Mouse (Mus musculus) thymus, postnatal 10 days (tissue): ENCODE data around the gene Spata9.
"Not testable (repeated sequence)": the region's sequence is repeated elsewhere in the genome, so short reads cannot be mapped to it uniquely, and the experiment has no call there.

ENCODE experiments used
- DNase-seq, 2 experiments: peaks; one replicate each; pipeline ENCODE4 v3.0.0; 2021; ENCODE audit warnings: low spot score in 2 of 2

Gene Spata9

GRCm38 (mm10) chr13:75966850-75967249, at the start of gene Spata9:
Gene Spata9 (plus strand): TSS chr13:75967150.
- DNase-seq = no peak

GRCm38 (mm10) chr13:75927951-75928350, 39.0 kb upstream of the Spata9 start:
- DNase-seq = no peak

- not testable (repeated sequence) for DNase-seq
These were observed 37.9 kb upstream of the Spata9 start for GRCm38 (mm10) chr13:75929071-75929470.

- no peak for DNase-seq
These were observed 36.9 kb upstream of the Spata9 start for GRCm38 (mm10) chr13:75930023-75930422.

DNA sequence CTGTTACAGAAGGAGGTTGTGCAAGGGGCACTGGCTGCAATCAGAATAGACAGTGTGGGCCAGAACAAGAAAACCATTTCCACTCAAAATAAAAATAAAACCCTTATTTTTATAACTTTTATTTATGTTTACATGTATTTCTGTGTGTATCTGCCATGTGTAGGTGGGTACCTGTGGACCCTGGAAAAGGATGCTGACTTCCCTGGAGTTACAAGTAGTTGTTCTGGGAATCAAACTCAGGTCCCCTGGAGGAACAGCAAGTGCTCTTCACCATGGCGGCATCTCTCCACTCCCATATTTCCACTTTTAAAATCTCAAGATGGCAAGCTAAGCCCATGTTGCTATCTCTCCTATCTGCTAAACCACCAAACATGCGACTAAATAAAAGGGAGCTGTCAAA, 36.3 kb upstream of the Spata9 start:
- DNase-seq = no peak

DNA sequence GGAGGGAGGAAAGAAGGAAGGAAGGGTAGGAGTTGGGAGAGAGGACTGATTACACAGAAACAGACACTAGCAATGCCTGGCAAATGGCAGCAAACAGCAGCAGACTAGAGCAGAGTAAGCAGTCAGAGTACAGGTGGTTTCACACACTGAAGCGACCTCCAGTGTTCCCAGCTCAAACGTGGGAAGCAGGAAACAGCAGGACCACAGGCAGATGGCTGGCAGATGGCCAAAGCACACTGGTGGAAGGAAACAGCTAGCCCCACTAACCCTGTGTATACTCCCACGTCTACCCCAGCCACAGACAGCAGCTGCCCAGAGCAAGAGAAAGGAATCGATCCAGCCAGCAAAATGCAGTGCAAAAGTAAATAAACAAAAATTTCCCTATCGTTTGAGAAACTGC, 35.9 kb upstream of the Spata9 start:
- no peak for DNase-seq

GRCm38 (mm10) chr13:75933287-75933686, 33.7 kb upstream of the Spata9 start:
- no peak for DNase-seq

GRCm38 (mm10) chr13:75938866-75939265, 28.1 kb upstream of the Spata9 start:
- no peak for DNase-seq

GRCm38 (mm10) chr13:75940791-75941517, 26.0 kb upstream of the Spata9 start:
- no peak for DNase-seq

GRCm38 (mm10) chr13:75941518-75942295, 25.2 kb upstream of the Spata9 start:
- DNase-seq = no peak

DNA sequence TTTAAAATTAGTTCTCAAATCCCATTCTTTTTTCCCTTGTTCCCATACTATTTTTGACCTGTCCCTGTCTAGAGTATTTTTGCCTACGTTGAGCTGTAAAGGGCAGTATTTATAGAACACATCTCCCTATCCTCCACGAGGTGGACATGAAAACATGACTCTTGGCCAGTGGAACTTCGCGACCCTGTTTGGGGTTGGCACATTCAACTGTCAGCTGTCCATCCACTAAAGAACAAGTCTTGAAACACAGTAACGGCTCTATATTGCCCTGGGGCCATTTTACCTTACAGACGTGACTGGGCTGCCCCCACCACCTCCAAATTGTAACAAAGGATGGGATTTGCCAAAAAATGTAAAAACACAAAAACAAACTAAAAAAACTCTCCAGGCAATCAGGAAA, 24.2 kb upstream of the Spata9 start:
- DNase-seq = no peak

DNA sequence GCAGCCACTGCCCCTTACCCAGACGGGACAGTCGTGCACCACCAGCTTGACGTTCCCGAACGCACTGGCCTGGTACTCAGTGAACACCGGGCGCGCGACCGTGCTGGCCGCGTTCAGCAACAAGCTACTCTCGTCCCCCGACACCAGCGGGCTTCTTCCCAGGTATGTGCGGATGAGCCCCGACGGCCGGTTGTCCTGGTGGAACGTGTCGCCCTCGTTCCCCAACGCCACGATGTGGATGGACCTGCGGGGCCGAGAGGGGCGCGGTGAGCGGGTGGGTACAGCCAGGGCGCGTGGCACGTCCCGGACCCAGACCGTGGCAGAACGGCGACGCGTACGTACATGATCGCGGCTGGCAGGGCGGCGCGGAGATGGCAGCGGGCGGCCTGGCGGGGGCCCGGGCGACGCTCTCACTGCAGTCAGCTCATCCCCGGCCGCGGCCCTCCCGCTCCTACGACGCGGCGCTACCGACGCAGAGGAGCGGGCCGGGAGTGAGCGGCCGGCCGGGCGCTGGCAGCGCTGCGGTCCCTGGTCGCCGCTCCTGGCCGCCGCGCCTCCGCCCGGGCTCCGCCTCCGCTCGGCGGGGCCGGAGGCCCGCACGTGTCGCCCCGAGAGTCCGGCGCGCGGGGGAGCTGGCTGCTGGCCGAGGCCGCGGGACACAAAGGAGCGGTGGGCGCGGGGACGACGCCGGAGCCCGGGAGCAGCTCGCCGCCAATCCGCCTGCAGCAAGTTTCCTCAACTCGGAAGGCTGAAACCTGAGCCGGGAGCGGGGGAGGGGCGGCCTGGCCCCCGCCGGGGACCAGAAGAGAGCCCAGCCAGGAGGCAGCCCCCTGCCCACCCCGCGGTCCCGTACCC, 23.5 kb upstream of the Spata9 start, which contains the start of gene Rhobtb3:
Gene Rhobtb3 (minus strand): TSS at position 737 of the 855 bp plus-strand sequence.
- peak; percentile 13 to 32 for DNase-seq

DNA sequence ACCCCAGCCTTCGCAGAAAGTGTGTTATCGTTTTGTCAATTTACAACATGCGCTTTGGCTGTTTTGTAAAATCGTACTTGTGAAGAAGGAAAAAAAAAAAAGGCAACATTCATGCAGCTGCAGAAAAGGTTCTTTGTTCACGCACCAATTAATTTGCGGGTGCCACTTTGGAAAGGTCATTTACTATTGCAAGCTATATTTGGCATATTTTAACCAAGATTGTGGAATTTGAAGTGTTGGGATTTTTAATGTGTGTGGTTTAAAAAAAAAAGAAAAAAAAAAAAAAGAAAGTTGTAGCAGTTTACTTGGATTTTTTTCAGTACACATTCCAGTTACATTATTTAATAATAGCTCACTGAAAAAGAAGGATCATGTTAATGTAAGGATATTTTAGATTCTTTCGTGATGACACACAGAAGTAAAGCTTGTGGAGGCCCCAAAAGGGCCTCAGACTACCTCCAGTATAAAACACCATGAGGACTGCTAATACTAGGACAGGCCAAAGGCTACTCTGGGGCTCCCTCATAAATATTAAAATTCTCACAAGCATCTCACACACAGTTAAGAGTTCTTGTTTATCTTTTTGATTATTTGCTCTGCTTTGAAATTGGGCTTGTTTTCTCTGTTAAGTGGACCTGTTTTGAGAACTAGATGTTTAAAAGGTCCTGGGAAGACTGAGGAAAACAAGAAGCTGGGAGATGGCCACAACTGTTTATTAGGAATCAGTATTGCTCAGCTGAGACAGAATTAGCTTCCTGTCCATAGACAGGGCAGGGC, 22.7 kb upstream of the Spata9 start:
- DNase-seq = no peak

GRCm38 (mm10) chr13:75950295-75950694, 16.7 kb upstream of the Spata9 start:
- DNase-seq = no peak

DNA sequence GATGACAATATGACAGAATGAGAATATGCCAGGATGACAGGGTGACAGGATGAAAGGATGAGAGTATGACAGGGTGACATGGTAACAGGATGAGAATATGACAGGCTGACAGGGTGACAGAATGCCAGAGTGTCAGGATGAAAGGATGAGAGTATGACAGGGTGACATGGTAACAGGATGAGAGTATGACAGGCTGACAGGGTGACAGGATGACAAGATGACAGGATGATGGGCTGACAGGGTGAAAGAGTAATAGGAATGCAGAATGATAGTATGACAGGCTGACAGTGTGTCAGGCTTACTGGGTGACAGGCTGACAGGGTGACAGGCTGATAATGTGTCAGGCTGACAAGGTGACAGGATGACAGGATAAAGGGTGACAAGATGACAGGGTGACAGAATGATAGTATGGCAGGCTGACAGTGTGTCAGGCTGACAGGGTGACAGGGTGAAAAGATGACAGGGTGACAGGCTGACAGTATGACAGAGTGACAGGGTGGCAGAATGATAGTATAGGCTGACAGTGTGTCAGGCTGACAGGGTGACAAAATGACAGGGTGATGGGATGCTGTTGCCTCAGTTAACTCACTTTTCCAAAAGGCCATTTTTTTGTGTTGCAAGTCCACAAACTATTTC, 11.5 kb upstream of the Spata9 start:
- no peak for DNase-seq

GRCm38 (mm10) chr13:75974481-75974880, 7.5 kb downstream of the Spata9 start:
- DNase-seq = no peak

DNA sequence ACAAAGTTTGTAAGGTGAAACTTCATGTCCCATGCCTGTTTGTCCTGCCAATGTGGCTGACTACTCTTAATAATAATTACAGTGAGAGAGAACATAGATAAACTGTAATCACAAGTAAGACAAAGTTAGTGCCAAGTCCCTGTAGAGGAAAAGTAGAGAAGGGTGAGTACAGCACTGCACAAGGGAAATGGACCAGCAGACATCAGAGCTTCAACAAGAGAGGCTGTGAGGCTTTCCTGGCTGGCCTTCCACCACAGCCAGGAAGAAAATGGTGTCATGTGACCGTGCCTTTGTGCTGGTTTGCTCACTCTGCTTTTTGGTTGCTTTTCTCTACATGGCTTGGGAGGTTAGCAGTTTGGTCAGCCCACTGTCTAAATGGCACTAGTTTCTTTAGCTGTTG, 8.7 kb downstream of the Spata9 start:
- DNase-seq = no peak

DNA sequence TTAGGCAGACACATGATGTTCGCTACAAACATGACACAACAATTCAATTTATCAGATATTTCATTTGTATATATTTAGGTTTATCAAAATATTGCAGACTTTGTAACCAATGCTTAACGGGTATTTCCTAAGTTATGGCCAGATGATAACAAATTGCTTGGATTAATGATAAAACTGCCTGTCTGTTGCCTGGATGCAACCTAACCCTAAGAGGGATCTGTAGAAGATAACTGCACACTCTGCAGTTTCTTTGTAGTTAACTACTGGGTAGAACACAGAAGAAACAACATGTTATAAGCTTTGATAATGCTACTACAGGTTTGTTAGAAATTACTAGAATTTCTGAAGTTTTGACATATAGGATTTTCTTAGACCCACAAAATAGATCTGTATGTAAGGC, 9.3 kb downstream of the Spata9 start:
- DNase-seq = no peak

DNA sequence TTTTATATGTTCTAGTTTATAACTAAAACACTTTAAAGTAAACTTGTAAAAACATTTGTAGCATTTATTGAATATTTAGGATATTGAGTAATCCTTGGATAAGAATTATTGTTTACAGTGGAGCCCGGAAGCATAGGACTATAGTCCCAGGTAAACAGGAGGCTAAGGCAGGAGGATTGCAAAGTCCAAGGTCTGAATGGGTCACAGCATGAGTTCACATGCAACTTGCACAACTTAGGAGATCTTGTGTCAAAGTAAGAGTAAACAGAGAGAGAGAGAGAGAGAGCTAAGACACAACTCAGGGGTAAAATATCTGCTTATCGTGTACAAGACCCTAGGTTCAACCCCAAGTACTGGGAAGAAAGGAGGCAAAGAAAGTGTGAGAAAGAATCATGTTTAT, 9.7 kb downstream of the Spata9 start:
- DNase-seq = no peak

GRCm38 (mm10) chr13:75981901-75982300, 15.0 kb downstream of the Spata9 start:
- no peak for DNase-seq

DNA sequence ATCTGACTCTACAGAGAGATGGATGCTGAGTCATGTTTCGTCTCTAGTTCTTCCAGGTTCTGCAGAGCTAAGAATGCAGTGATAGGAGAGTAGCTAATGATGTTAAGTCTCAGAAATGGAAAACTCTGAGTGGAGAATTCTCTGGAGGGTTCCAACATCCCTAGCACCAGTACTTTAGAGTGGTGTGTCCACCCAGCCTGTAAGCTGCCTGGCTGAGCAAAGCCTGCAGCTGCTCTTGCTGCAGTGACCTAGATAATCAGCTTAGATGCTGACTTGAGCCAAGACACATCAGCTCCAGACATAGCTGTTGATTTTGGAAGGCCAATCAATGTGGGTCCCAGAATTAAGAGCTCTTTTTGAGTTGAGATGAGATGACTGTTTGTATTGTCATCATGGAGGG, 21.1 kb downstream of the Spata9 start:
- DNase-seq = no peak
